15 mouse cellular contexts compared by ENCODE assay signal in the genomic region with DNA sequence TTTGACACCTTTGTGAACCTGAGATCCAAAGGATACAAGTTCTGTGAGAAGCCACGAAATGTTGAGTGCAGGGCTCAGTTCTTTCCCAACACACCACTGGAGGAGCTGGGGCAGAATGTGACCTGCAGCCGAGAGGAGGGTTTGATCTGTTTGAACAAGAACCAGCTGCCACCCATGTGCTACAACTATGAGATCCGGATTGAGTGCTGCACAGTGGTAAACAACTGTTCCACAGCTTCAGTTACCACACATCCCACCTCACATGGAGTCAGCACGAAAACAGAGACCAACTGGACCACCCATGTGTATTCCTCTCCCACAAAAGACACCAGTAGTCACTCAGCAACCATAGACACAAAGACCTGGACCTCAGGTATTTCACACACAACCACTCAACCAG. TPM values are rescaled to one million over a fixed set of nuclear protein-coding genes. Genes with fewer than 3 reads are reported as not detected.
"Had no signal": no experiment of that assay in that cellular context is flagged by ENCODE, and none has a peak within 500 bp of the region (broad histone marks: within the 10 kb centered on the region; RNA-seq: fewer than 3 reads in every experiment).

No protein-coding gene starts in this region.

RNA-seq across cellular contexts. Expression of a gene that starts 19.1 kb away (rescaled TPM):
- polyA plus RNA-seq: cerebellum, adult 2 months; cortical plate, adult 2 months; embryonic facial prominence, embryonic 10.5 days; embryonic facial prominence, embryonic 11.5 days; embryonic facial prominence, embryonic 12.5 days; embryonic facial prominence, embryonic 13.5 days; erythroblast, embryonic 14.5 days; forebrain, embryonic 10.5 days; forebrain, embryonic 11.5 days; forebrain, embryonic 12.5 days; forebrain, embryonic 13.5 days; forebrain, embryonic 14.5 days; forebrain, embryonic 15.5 days; forebrain, embryonic 16.5 days; forebrain, postnatal 0 days had no signal

RNA-seq across cellular contexts. Expression of a gene that starts 31.0 kb away (rescaled TPM):
- polyA plus RNA-seq: cerebellum, adult 2 months; cortical plate, adult 2 months; embryonic facial prominence, embryonic 11.5 days; embryonic facial prominence, embryonic 13.5 days; erythroblast, embryonic 14.5 days; forebrain, embryonic 11.5 days; forebrain, embryonic 14.5 days had no signal
